Mouse (Mus musculus) lung, postnatal 0 days (tissue): ENCODE results near the gene Spo11. TPM values are rescaled to one million over a fixed set of nuclear protein-coding genes. Genes with fewer than 3 reads are reported as not detected.

ENCODE experiments used
- ATAC-seq: fragments of 200-750 bp; cut with Nextera tagmentation; 2 replicates; pipeline ENCODE4 v1.8.0; 2017; ENCODE audit warnings: moderate library complexity
- DNase-seq: peaks from one replicate; pipeline ENCODE4 v3.0.0-alpha.2; 2016; ENCODE audit warnings: low spot score
- H3K27ac ChIP-seq: fragments of 300-500 bp; sonication (generic); 2 replicates; pipeline ENCODE4 v1.5.1; 2014; ENCODE audit warnings: antibody characterized with exemption, mild to moderate bottlenecking, low read length, mixed read lengths
- H3K27me3 ChIP-seq: fragments of 300-500 bp; sonication (generic); replicated peaks from 2 replicates; pipeline ENCODE4 v1.6.1; 2014; ENCODE audit warnings: low read length, mixed read lengths; ENCODE audit not compliant: insufficient read depth
- H3K36me3 ChIP-seq: fragments of 300-500 bp; sonication (generic); 2 replicates; pipeline ENCODE4 v1.6.1; 2014; ENCODE audit warnings: low read length, mixed read lengths; ENCODE audit not compliant: insufficient read depth
- H3K4me1 ChIP-seq: fragments of 300-500 bp; sonication (generic); 2 replicates; pipeline ENCODE4 v1.6.1; 2014; ENCODE audit warnings: antibody characterized with exemption, low read depth, low read length, mixed read lengths; ENCODE audit not compliant: insufficient read depth
- H3K4me2 ChIP-seq: fragments of 300-500 bp; sonication (generic); replicated peaks from 2 replicates; pipeline ENCODE4 v1.6.1; 2014; ENCODE audit warnings: low read depth, mild to moderate bottlenecking, low read length, moderate library complexity, mixed read lengths
- H3K4me3 ChIP-seq: fragments of 300-500 bp; sonication (generic); 2 replicates; pipeline ENCODE4 v1.5.1; 2014; ENCODE audit warnings: low read depth, low read length
- H3K9ac ChIP-seq: fragments of 300-500 bp; sonication (generic); replicated peaks from 2 replicates; pipeline ENCODE4 v1.6.1; 2014; ENCODE audit warnings: low read depth, mild to moderate bottlenecking
- H3K9me3 ChIP-seq: fragments of 300-500 bp; sonication (generic); 2 replicates; pipeline ENCODE4 v1.6.1; 2016; ENCODE audit warnings: low read length, mixed read lengths
- CTCF ChIP-seq: IDR thresholded peaks from 2 replicates; pipeline ENCODE4 v1.5.1; 2016; ENCODE audit warnings: antibody characterized with exemption, mild to moderate bottlenecking
- EP300 ChIP-seq: IDR thresholded peaks from 2 replicates; pipeline ENCODE4 v1.6.1; 2016; ENCODE audit warnings: antibody characterized with exemption, mild to moderate bottlenecking, control low read depth
- WGBS: fragments of 180-500 bp; shearing (Covaris S2); extraction: QIAGEN DNeasy Blood & Tissue Kit; methylation state at CpG from one replicate; pipeline ENCODE4 v1.1.7; 2014; 5-methylcytosine and 5-hydroxymethylcytosine counted together
- polyA plus RNA-seq: library from polyadenylated mRNA; unstranded; fragments of >200 nt; fragmentation: Nextera tagmentation; extraction: Ambion mirVana; gene quantifications from 2 replicates; pipeline ENCODE4 v1.2.1, GENCODE M21; 2015

The Spo11 gene
- polyA plus RNA-seq, 1 experiment from 2014 or later: not detected

- Histone ChIP-seq H3K9ac (no peak overlapping the region), H3K4me2 (no peak overlapping the region), H3K27me3 (no peaks in the 10 kb centered on the region), H3K36me3 (no peaks in the 10 kb centered on the region), H3K4me3 (no peak overlapping the region), H3K27ac (no peak overlapping the region), H3K9me3 (no peaks in the 10 kb centered on the region), H3K4me1 (no peaks in the 10 kb centered on the region)
- TF ChIP-seq CTCF (no peak), EP300 (no peak)
- 53% methylated on average over 4 of the region's 4 CpGs for WGBS
- ATAC-seq: no peak; the same call in 1 of the 2 replicates
- no peak for DNase-seq
These were observed 682 bp downstream of the Spo11 start for GRCm38 (mm10) chr2:172978131-172978633.

DNA sequence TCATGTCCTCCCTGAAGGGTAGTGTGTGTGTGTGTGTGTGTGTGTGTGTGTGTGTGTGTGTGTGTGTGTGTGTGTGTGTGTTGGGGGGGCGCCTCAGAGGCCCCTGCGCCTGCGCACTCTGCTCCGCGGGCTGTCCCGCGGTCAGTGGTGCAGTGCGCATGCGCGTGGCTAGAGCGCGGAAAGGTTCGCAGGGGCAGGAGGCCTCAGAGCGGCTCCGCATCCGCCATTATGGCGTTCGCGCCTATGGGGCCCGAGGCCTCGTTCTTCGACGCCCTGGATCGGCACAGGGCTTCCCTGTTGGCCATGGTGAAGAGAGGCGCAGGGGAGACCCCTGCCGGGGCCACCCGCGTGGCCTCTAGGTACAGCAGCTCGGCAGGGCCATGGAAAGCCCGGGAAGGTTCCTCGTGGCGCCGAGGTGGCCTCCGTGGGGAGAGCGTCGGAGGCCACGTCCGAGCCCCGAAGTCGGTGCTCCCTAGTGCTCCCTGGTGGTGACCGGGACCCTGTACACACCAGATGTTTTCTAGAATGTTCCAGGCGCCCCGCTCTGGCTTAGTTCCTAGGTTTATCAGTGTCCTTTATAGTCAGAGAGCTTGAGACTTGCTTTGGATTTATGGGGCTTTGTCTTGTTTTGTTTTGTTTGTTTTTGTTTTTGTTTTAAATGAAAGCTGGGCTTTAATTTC, 2.3 kb downstream of the Spo11 start:
- 94% methylated on average over 39 of the region's 43 CpGs for WGBS
- TF ChIP-seq EP300: no peak
- TF ChIP-seq CTCF: no peak
- Histone ChIP-seq H3K4me3 (no peak overlapping the region), H3K4me1 (no peaks in the 10 kb centered on the region), H3K9ac (no peak overlapping the region), H3K27ac (no peak overlapping the region), H3K27me3 (no peaks in the 10 kb centered on the region), H3K9me3 (no peaks in the 10 kb centered on the region), H3K36me3 (no peaks in the 10 kb centered on the region), H3K4me2 (no peak overlapping the region)
- DNase-seq: no peak
- no peak for ATAC-seq

DNA sequence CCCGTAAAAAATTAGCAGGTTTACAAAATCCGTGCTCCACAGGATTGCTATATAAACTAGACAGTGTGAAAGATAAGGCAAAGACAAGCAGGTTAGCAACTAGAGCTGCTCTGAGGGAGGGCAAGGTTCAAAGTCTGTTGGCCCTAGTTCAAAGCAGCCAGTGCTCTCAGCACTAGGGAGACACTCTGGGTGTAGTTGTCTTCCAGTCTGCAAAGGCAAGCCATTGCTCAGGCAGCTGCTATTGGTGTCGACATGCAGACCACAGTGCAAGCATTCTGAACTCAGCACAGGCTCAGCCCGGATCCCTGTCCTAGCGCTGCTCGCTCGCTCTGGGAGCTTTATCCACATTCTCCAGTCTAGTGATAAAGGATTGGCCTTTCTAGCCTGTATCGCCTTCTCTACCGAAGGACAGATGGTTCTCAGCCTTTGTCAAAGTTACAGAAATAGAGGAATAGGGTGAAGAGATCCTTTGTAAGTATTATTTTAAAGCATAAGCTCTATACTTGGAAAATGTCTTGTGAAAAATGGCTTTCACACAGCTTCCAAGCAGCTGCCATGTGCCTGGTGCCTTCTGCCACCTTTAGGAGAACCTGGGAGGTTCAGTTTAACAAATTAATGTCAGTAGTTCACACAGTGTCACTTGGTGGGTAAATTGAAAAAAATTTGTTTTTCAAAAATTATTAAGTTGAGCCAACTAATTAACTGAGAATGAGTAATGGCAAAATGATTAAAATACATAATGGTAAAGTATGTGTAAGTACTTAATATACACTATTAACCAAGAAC, 5.5 kb downstream of the Spo11 start:
- DNase-seq: no peak
- Histone ChIP-seq H3K27me3 (no peaks in the 10 kb centered on the region), H3K4me3 (no peak overlapping the region), H3K9ac (no peak overlapping the region), H3K4me1 (no peaks in the 10 kb centered on the region), H3K27ac (no peak overlapping the region), H3K36me3 (no peaks in the 10 kb centered on the region), H3K9me3 (no peaks in the 10 kb centered on the region), H3K4me2 (no peak overlapping the region)
- 44% methylated on average over 9 of the region's 9 CpGs for WGBS
- TF ChIP-seq CTCF (peak; percentile 34), EP300 (no peak)
- ATAC-seq: no peak

GRCm38 (mm10) chr2:172990161-172990560, 12.7 kb downstream of the Spo11 start:
- Histone ChIP-seq H3K4me1 (no peaks in the 10 kb centered on the region), H3K9ac (no peak overlapping the region), H3K36me3 (no peaks in the 10 kb centered on the region), H3K9me3 (no peaks in the 10 kb centered on the region), H3K27ac (no peak overlapping the region), H3K4me3 (no peak overlapping the region), H3K4me2 (no peak overlapping the region), H3K27me3 (no peaks in the 10 kb centered on the region)
- ATAC-seq: no peak
- no peak for DNase-seq
- no peak for TF ChIP-seq EP300
- no peak for TF ChIP-seq CTCF
- 72% methylated on average over 6 of the region's 6 CpGs for WGBS

- no peak overlapping the region for H3K4me3 ChIP-seq
- H3K27ac ChIP-seq: no peak overlapping the region
- no peaks in the 10 kb centered on the region for H3K27me3 ChIP-seq
- WGBS: 11% methylated on average over 4 of the region's 4 CpGs
- H3K9ac ChIP-seq: no peak overlapping the region
- no peaks in the 10 kb centered on the region for H3K9me3 ChIP-seq
- H3K4me1 ChIP-seq: 0 out of 2 replicates have a peak, but pooled peaks cover 3% of the 10 kb centered on the region
- no peak overlapping the region for H3K4me2 ChIP-seq
- peak; percentile 72 for DNase-seq
- TF ChIP-seq EP300: no peak
- TF ChIP-seq CTCF: peak; percentile 91
- no peak for ATAC-seq
- H3K36me3 ChIP-seq: no peaks in the 10 kb centered on the region
These were observed 18.7 kb downstream of the Spo11 start for GRCm38 (mm10) chr2:172996207-172996606.

GRCm38 (mm10) chr2:172997748-172998147, 20.2 kb downstream of the Spo11 start:
- Histone ChIP-seq H3K4me1 (0 out of 2 replicates have a peak, but pooled peaks cover 4% of the 10 kb centered on the region), H3K9me3 (no peaks in the 10 kb centered on the region), H3K4me3 (no peak overlapping the region), H3K9ac (no peak overlapping the region), H3K27ac (no peak overlapping the region), H3K36me3 (no peaks in the 10 kb centered on the region), H3K27me3 (no peaks in the 10 kb centered on the region), H3K4me2 (no peak overlapping the region)
- DNase-seq (no peak), ATAC-seq (no peak)
- TF ChIP-seq EP300 (no peak), CTCF (no peak)
- WGBS: 59% methylated on average over 11 of the region's 11 CpGs
